ENCODE assay signal across 8 mouse cellular contexts in genomic region chr19:60755438-60756191, GRCm38 (mm10). TPM values are rescaled to one million over a fixed set of nuclear protein-coding genes. Genes with fewer than 3 reads are reported as not detected.
A peak's percentile ranks its signal among the peaks of the same experiment; 100 is the strongest.
DNase-seq lines count a peak whose midpoint lies in the region; ATAC-seq and TF ChIP-seq lines count a peak whose summit lies in the region.

Gene Nanos1 (plus strand): TSS chr19:60755987.

- peaks cover 36% of the 10 kb centered on the region for H3K27me3 ChIP-seq in hindbrain, embryonic 10.5 days (ENCODE audit: insufficient read depth, poor library complexity, severe bottlenecking)
- H3K27me3 ChIP-seq in lung, embryonic 16.5 days (ENCODE audit: control insufficient read depth, insufficient read depth, low read depth, low read length): no peaks in the 10 kb centered on the region
- no peaks in the 10 kb centered on the region; the same call in 1 of the 2 replicates for H3K27me3 ChIP-seq in thymus, adult 2 months (ENCODE audit: control insufficient read depth, insufficient read depth, low read length)

- peak within 1 kb of the TSS; percentile 79 for H3K27ac ChIP-seq in hindbrain, embryonic 10.5 days
- H3K27ac ChIP-seq in lung, embryonic 16.5 days (ENCODE audit: low read length): peak within 1 kb of the TSS; percentile 52
- no peak within 1 kb of the TSS for H3K27ac ChIP-seq in thymus, adult 2 months (ENCODE audit: control insufficient read depth, insufficient read depth, low read length)

- H3K4me1 ChIP-seq in hindbrain, embryonic 10.5 days (replicated peaks): peaks cover 26% of the 10 kb centered on the region
- peaks cover 11% of the 10 kb centered on the region for H3K4me1 ChIP-seq in lung, embryonic 16.5 days (replicated peaks; ENCODE audit: control insufficient read depth, insufficient read depth, low read length)
- peaks cover 10% of the 10 kb centered on the region for H3K4me1 ChIP-seq in thymus, adult 2 months (replicated peaks; ENCODE audit: control insufficient read depth, insufficient read depth, low read length)

- H3K4me2 ChIP-seq in lung, embryonic 16.5 days (ENCODE audit: low read depth, low read length): peak within 1 kb of the TSS; percentile 100

- peak; percentile 66; the same call in 1 of the 2 replicates for TF ChIP-seq POLR2A in thymus, adult 2 months (IDR thresholded peaks at IDR 0.05; ENCODE audit: control insufficient read depth, extremely low read depth, insufficient read depth, low read length, poor library complexity)

- H3K36me3 ChIP-seq in hindbrain, embryonic 10.5 days: peaks cover 15% of the 10 kb centered on the region
- H3K36me3 ChIP-seq in lung, embryonic 16.5 days (ENCODE audit: control insufficient read depth, insufficient read depth, low read length): no peaks in the 10 kb centered on the region; the same call in 1 of the 2 replicates
- peaks cover 7% of the 10 kb centered on the region; the same call in 1 of the 2 replicates for H3K36me3 ChIP-seq in thymus, adult 2 months (ENCODE audit: control insufficient read depth, insufficient read depth, low read length)

- peak within 1 kb of the TSS; percentile 90 for H3K4me3 ChIP-seq in hindbrain, embryonic 10.5 days
- peak within 1 kb of the TSS; percentile 79 for H3K4me3 ChIP-seq in lung, embryonic 16.5 days (ENCODE audit: low read length)
- peak within 1 kb of the TSS; percentile 73 for H3K4me3 ChIP-seq in thymus, adult 2 months (ENCODE audit: control insufficient read depth, insufficient read depth, low read length)

- H3K9me3 ChIP-seq in hindbrain, embryonic 10.5 days: no peaks in the 10 kb centered on the region
- H3K9me3 ChIP-seq in lung, embryonic 16.5 days (ENCODE audit: control insufficient read depth, low read length): no peaks in the 10 kb centered on the region

- H3K9ac ChIP-seq in lung, embryonic 16.5 days (ENCODE audit: low read length): peak within 1 kb of the TSS; percentile 71

- DNase-seq in Muller cell, postnatal 12 days (ENCODE audit: inconsistent ontology term): peak; percentile 96
- peak; percentile 89 for DNase-seq in cerebellum, adult 9-10 months
- peak; percentile 90 for DNase-seq in hindbrain, embryonic 10.5 days (ENCODE audit: low spot score)
- peak; percentile 89 for DNase-seq in layer of hippocampus, adult 9-11 months
- DNase-seq in ovary, adult 18-20 months (ENCODE audit: low spot score): peak; percentile 85
- peak; percentile 96 for DNase-seq in thymus, adult 2 months

- under 1% methylated on average over 58 of the region's 58 CpGs for WGBS in hindbrain, embryonic 10.5 days
- under 1% methylated on average over 43 of the region's 58 CpGs for WGBS in lung, embryonic 16.5 days
- under 1% methylated on average over 58 of the region's 58 CpGs for WGBS in thymus, adult 2 months

- peak; percentile 89 for ATAC-seq in frontal cortex, adult (ENCODE audit: low TSS enrichment)
- peak; percentile 95 for ATAC-seq in lung, embryonic 16.5 days (ENCODE audit: low read depth)

- peak; percentile 75; the same call in 1 of the 2 replicates for TF ChIP-seq CTCF in thymus, adult 2 months (IDR thresholded peaks at IDR 0.05; ENCODE audit: borderline replicate concordance, control insufficient read depth, extremely low read depth, insufficient read depth, low read length, poor library complexity)

RNA-seq across cellular contexts. Expression of gene Nanos1, which starts in this region (rescaled TPM):
- polyA plus RNA-seq in hindbrain, embryonic 10.5 days (2016; fragmentation: Nextera tagmentation; extraction: Ambion mirVana): 2.0 and 2.9 TPM in 2 replicates
- polyA plus RNA-seq in lung, embryonic 16.5 days (2015; fragmentation: Nextera tagmentation; extraction: Ambion mirVana): 1.1 TPM in 2 replicates
- 2.2 and 3.4 TPM in 2 replicates for polyA plus RNA-seq in thymus, adult 2 months (2012; rRNA removed)
